In the genomic region with DNA sequence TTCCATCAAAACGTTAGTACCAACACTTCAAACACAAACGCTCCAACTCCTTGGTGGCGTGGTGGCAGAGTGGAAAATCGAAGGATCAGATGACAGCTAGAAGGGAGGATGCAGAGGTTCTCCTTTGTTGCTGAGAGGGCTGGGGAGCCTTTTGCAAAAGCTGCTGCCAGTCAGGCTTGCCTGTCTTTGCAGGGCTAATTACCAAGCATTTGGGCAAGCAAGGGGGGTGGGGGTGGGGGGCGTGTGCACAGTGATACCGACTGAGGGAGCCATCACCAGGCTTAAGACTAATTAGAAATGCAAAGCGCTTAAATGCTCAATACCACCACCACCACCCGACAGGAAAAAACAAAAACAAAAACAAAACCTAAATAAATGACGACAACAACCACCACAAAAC, we compare ENCODE assay signal across 8 mouse cellular contexts.
DNase-seq lines count a peak whose midpoint lies in the region; ATAC-seq and TF ChIP-seq lines count a peak whose summit lies in the region.

No protein-coding gene starts in this region.

- peak overlapping the region; percentile 66 for H3K4me2 ChIP-seq in hindbrain, embryonic 12.5 days (replicated peaks)
- H3K4me2 ChIP-seq in midbrain, embryonic 14.5 days (ENCODE audit: low read length) = peak overlapping the region; percentile 62

- H3K4me1 ChIP-seq in heart, adult 2 months (ENCODE audit: control insufficient read depth, insufficient read depth, low read length) = peaks cover 19% of the 10 kb centered on the region
- peaks cover 9% of the 10 kb centered on the region for H3K4me1 ChIP-seq in hindbrain, embryonic 12.5 days
- peaks cover 20% of the 10 kb centered on the region for H3K4me1 ChIP-seq in midbrain, embryonic 14.5 days (ENCODE audit: control insufficient read depth, insufficient read depth, low read length)

- TF ChIP-seq POLR2A in heart, adult 2 months (IDR thresholded peaks at IDR 0.05; ENCODE audit: insufficient read depth, low read depth, low read length) = no peak

- WGBS in heart, adult 2 months = 39% methylated on average over 9 of the region's 9 CpGs
- 2% methylated on average over 9 of the region's 9 CpGs for WGBS in hindbrain, embryonic 12.5 days
- WGBS in midbrain, embryonic 14.5 days = 1% methylated on average over 9 of the region's 9 CpGs

- H3K36me3 ChIP-seq in heart, adult 2 months (ENCODE audit: control insufficient read depth, insufficient read depth, low read length) = peaks cover 10% of the 10 kb centered on the region
- no peaks in the 10 kb centered on the region for H3K36me3 ChIP-seq in hindbrain, embryonic 12.5 days
- H3K36me3 ChIP-seq in midbrain, embryonic 14.5 days (ENCODE audit: control insufficient read depth, insufficient read depth, low read length) = no peaks in the 10 kb centered on the region

- no peak overlapping the region for H3K9ac ChIP-seq in heart, adult 2 months (ENCODE audit: low read depth, low read length)
- peak overlapping the region; percentile 64 for H3K9ac ChIP-seq in hindbrain, embryonic 12.5 days
- peak overlapping the region; percentile 63 for H3K9ac ChIP-seq in midbrain, embryonic 14.5 days (replicated peaks; ENCODE audit: low read length)

- ATAC-seq in hindbrain, embryonic 12.5 days (ENCODE audit: low FRiP score) = peak; percentile 86
- peak; percentile 80 for ATAC-seq in midbrain, embryonic 14.5 days (ENCODE audit: low FRiP score, low TSS enrichment)

- peak overlapping the region; percentile 23; the same call in 1 of the 2 replicates for H3K4me3 ChIP-seq in heart, adult 2 months
- H3K4me3 ChIP-seq in hindbrain, embryonic 12.5 days = peak overlapping the region; percentile 36
- H3K4me3 ChIP-seq in midbrain, embryonic 14.5 days (replicated peaks; ENCODE audit: low read depth, low read length) = peak overlapping the region; percentile 31

- H3K27ac ChIP-seq in heart, adult 2 months = peak overlapping the region; percentile 9
- H3K27ac ChIP-seq in hindbrain, embryonic 12.5 days = peak overlapping the region; percentile 97
- peak overlapping the region; percentile 97 for H3K27ac ChIP-seq in midbrain, embryonic 14.5 days (replicated peaks; ENCODE audit: low read depth, low read length)

- no peak for TF ChIP-seq EP300 in heart, adult 2 months (IDR thresholded peaks at IDR 0.05; ENCODE audit: insufficient read depth, low read depth, low read length)

- intact Hi-C loops in heart, adult 2 months (cut with DNase I) = loop anchor here (5.0 kb wide), 2 partner anchors 101 to 276 kb away; partner anchors contain the start of gene Ankrd28
- intact Hi-C loops in heart, postnatal 14 days (cut with DNase I) = no loop called here

- no peak for DNase-seq in heart, adult 2 months
- DNase-seq in heart, postnatal 14 days = no peak
- DNase-seq in brain, embryonic 18.5 days (ENCODE audit: low read depth, low spot score) = peak; percentile 65
- DNase-seq in midbrain, embryonic 14.5 days = peak; percentile 84
- DNase-seq in layer of hippocampus, adult 9-11 months = no peak
- DNase-seq in left cerebral cortex, adult 11 months (ENCODE audit: low spot score) = no peak
- no peak for DNase-seq in kidney, adult 8-10 months

- no peaks in the 10 kb centered on the region for H3K27me3 ChIP-seq in heart, adult 2 months (ENCODE audit: control insufficient read depth, insufficient read depth, low read length)
- H3K27me3 ChIP-seq in hindbrain, embryonic 12.5 days = no peaks in the 10 kb centered on the region
- no peaks in the 10 kb centered on the region for H3K27me3 ChIP-seq in midbrain, embryonic 14.5 days (ENCODE audit: control insufficient read depth, insufficient read depth, low read length)

- no peaks in the 10 kb centered on the region for H3K79me2 ChIP-seq in heart, adult 2 months (replicated peaks; ENCODE audit: control insufficient read depth, insufficient read depth, low read length)

- 0 out of 2 replicates have a peak, but pooled peaks cover 7% of the 10 kb centered on the region for H3K9me3 ChIP-seq in hindbrain, embryonic 12.5 days (replicated peaks)
- H3K9me3 ChIP-seq in midbrain, embryonic 14.5 days (ENCODE audit: control insufficient read depth, low read length) = no peaks in the 10 kb centered on the region

- no peak for TF ChIP-seq CTCF in heart, adult 2 months (IDR thresholded peaks at IDR 0.05)

Comparison
In these comparisons a context has a peak if more than half of its experiments do, and no peak if none do; other contexts are left out.
1. DNase-seq: peak in brain, embryonic 18.5 days (single experiment) and midbrain, embryonic 14.5 days (single experiment); none in heart, adult 2 months (0 of 2), heart, postnatal 14 days (0 of 2), layer of hippocampus, adult 9-11 months (single experiment), left cerebral cortex, adult 11 months (single experiment) and kidney, adult 8-10 months (0 of 2).
2. H3K27ac ChIP-seq: peak in every context shown above with its lines; median percentile 97 in hindbrain, embryonic 12.5 days; 97 in midbrain, embryonic 14.5 days; 9 in heart, adult 2 months.
3. Peak in every context shown above with its lines, with median percentiles within 50 percentile points of each other: H3K4me3 ChIP-seq.